Mouse (Mus musculus): ENCODE measurements at regions not wholly inside any gene's neighbourhood (a gene's known extent, or its start where the extent isn't known, plus 50 kb on each side); places are given as distances from the start of the nearest gene placed in this dataset.

DNA sequence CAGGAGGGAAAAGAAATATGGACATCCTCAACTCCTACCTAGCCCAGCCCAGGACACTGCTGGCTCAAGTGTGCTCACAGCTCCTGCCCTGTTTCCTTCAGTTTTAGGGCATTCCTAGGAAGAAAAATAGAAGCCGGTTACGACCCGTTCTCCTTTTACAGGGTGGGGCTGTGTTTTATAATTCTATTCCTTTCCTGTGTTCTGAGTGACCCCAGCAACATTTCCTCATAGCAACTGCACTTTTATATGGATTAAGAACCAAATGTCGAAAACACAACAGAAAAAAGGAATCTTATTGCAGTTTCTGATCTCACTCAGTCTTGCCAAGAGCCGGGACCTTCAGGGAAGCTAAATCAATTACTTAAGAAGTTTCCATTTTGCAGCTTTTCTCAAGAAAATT lies 713.7 kb downstream of the Inhba start:
- TF ChIP-seq CTCF (IDR thresholded peaks at IDR 0.05; ENCODE audit: control insufficient read depth, insufficient read depth, insufficient read length): no peak
- no peak for TF ChIP-seq CEBPB (IDR thresholded peaks at IDR 0.05; ENCODE audit: low read depth)
- TF ChIP-seq MAX (IDR thresholded peaks at IDR 0.05): no peak
- no peak for TF ChIP-seq MYOD1 (IDR thresholded peaks at IDR 0.05; ENCODE audit: control insufficient read depth, insufficient read length, low read depth)
- TF ChIP-seq MYOG (IDR thresholded peaks at IDR 0.05; ENCODE audit: control insufficient read depth, extremely low read depth, insufficient read length): no peak

Data from C2C12 (cell line).